Mouse (Mus musculus) right cerebral cortex, postnatal 14 days (tissue): Measurements from ENCODE around the gene Magee2.
"Not testable (repeated sequence)": the region's sequence is repeated elsewhere in the genome, so short reads cannot be mapped to it uniquely, and the experiment has no call there.

ENCODE experiments used
- DNase-seq: peaks from one replicate; pipeline ENCODE4 v3.0.0; 2022

Gene Magee2

GRCm38 (mm10) chrX:104856751-104857341, at the start of gene Magee2:
Gene Magee2, minus strand, starts transcription at chrX:104857267.
- peak; percentile 18 for DNase-seq

GRCm38 (mm10) chrX:104853610-104854009, 3.5 kb downstream of the Magee2 start:
- peak; percentile 6 for DNase-seq

- not testable (repeated sequence) for DNase-seq
These were observed 39.5 kb downstream of the Magee2 start for GRCm38 (mm10) chrX:104817583-104817982.

- DNase-seq: not testable (repeated sequence)
These were observed 40.1 kb downstream of the Magee2 start for GRCm38 (mm10) chrX:104816987-104817386.

- DNase-seq: not testable (repeated sequence)
These were observed 43.4 kb downstream of the Magee2 start for GRCm38 (mm10) chrX:104813704-104814103.
